Mouse (Mus musculus): ENCODE data around the gene Ptma.

DNA sequence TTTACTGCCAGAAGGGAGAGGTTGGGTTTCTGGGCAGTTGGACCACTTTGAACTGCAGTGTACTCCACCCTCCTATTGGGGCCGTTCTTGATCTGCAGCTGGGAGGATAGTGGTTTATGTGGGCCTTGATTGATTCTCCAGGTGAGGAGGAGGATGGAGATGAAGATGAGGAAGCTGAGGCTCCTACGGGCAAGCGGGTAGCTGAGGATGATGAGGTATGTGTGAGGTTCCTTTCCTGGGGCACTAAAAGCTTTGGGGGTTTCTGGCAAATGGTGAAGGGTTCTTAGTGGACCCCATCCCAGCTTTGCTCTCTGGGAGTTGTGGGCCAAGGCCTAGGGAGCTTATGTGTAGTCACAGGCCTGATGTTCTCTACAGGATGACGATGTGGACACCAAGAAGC lies 3.1 kb downstream of the Ptma start:
- TF ChIP-seq CTCF (IDR thresholded peaks at IDR 0.05; ENCODE audit: borderline replicate concordance, control insufficient read depth, extremely low read depth, insufficient read depth, low read length, poor library complexity) (no peak), POLR2A (IDR thresholded peaks at IDR 0.05; ENCODE audit: control insufficient read depth, extremely low read depth, insufficient read depth, low read length, poor library complexity) (no peak)

Measured in thymus, adult 2 months (tissue).